Mouse (Mus musculus) c-Kit-positive CD71-positive TER-119-negative erythroid progenitor cells, embryonic 14.5 days (primary cell): ENCODE data around the gene Acap1.
"Not testable (repeated sequence)": the region's sequence is repeated elsewhere in the genome, so short reads cannot be mapped to it uniquely, and the experiment has no call there.

Experiments used
- DNase-seq: peaks from one replicate; pipeline ENCODE4 v3.0.0-alpha.2; 2013; ENCODE audit warnings: low read depth

Gene Acap1

DNA sequence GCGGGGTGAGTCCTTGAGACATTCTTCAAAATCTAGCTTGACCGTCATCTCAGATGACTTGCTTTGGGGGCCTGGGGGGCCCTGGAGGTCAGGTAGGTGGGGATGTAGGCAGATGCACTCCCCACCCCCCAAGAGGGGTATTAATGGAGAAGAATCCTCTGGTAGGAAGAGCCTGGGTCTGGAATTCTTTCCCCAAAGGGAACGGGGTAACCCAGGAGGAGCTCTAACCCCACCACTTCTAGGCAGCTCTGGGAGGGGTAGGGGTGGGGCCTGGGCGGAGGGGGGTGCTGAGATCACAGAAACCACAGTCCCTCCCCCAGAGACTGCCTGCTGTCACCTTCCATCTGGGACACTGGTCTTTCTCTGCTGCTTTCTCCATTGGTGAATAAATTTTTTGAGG is at the start of gene Acap1:
Gene Acap1 (minus strand): TSS at position 249 of the 400 bp plus-strand sequence.
- DNase-seq = no peak

DNA sequence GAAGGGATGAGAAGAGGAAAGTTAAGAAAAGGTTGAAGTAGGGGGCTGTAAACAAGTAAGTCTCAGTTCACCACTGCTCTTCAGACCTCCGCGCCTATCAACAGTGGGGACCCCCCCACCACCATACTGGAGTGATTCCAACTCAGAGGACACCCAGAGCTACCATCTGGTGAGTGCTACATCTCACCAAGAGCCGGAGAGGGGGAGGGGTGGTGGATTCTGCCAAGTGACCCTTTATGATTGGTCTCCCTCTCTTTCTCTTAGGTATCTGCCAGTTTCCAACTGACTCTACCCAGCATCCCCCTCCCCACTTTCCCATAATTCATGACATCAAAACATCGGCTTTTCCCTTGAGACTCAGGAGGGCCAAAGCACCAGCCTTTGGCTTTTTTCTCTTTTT is 45.6 kb upstream of the Acap1 start:
- no peak for DNase-seq

DNA sequence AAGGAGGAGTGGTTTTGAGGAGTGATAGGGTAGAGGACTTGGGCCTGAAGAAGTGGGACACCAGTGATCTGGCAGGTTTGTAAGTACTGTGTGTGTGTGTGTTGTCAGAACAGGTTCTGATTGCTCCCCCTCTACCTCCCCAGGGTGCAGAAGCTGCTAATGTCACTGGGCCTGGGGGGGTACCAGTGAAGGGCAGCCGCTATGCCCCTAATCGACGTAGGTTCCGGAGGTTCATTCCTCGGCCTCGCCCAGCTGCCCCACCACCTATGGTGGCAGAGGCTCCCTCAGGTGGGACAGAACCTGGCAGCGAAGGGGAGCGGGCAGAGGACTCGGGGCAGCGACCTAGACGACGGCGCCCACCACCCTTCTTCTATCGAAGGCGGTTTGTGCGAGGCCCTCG is 44.4 kb upstream of the Acap1 start:
- no peak for DNase-seq

DNA sequence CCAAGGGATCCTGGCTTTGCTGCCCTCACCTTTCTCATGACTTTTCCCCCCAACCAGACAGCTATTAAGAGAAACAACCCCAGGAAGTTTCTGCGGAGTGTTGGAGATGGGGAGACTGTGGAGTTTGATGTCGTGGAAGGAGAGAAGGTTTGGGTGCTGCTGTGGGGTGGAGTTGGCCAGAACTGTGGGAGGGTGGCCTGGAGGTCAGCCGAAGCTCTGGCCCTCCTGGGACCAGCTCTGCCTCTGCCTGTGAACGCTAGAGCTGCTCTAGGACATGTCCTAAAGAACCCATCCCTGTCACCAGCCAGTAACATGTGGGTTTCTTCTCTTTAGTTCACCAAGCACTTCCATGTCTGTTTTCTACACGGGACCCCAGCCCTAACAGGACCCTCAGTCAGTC is 43.8 kb upstream of the Acap1 start:
- DNase-seq = no peak

DNA sequence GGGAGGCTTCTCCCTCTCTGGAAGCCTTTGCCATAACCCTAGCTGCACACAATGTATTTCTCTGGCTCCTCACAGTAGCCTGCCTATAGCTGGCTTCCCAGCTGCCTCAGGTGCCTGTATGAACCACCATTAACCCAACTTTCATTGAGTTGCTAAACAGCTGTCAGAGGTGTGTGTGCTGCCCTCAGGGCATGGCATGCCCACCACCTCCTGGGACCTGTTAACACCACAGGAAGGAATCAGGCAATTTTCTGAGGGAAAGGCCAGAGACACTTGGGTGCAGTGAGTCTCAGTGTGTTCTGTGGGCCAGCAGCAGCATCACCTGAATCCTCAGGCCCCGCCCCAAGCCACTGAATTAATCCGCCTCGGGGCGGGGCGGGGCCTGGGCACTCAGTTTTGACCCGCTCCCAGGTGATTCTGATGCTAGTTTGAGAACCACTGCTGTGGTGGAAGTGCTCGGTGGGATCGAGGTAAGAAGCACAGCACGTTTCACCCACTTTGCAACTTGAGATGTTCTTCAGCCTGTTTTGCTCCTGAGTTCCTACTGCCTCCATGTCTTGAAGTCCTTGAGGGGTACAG is 43.2 kb upstream of the Acap1 start:
- no peak for DNase-seq

DNA sequence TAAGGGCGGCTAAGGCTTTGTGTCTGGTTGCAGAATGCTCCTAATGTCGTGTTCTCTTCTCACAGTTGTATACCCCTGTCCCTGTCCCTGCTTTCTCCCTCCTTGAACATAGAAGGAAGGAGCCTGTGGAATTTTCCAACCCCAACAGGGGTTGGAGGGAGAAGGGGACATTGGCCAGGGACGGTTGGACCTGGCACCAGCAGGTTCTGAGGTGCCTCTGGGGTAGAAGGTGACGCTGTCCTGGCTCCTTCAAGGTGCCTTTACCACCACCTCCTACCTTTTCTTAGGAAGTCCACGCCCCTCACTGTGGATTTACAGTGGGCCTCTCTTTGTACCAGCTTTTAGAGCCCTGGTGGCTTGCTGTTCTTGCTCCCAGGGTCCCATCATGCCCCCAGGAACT is 42.5 kb upstream of the Acap1 start:
- DNase-seq = no peak

DNA sequence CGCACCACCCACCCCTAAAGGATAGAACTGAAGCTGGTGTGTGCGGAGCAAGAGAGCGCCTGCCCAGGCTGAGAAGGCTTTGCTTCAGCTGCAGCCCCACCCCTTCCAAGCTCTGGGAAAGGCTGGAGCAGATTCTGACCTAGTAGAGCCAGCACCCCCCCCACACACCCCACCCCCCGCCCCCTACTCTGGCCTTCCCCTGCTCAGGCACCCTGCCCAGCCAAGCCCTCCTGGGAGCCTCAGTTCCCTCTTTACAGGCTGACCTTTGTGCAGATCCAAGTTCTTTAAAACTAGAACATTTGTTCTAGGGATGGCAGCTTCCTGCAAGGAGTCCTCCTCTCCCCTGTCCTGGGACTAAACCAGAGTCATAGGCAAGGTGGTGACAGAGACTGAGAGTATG is 42.0 kb upstream of the Acap1 start:
- no peak for DNase-seq

DNA sequence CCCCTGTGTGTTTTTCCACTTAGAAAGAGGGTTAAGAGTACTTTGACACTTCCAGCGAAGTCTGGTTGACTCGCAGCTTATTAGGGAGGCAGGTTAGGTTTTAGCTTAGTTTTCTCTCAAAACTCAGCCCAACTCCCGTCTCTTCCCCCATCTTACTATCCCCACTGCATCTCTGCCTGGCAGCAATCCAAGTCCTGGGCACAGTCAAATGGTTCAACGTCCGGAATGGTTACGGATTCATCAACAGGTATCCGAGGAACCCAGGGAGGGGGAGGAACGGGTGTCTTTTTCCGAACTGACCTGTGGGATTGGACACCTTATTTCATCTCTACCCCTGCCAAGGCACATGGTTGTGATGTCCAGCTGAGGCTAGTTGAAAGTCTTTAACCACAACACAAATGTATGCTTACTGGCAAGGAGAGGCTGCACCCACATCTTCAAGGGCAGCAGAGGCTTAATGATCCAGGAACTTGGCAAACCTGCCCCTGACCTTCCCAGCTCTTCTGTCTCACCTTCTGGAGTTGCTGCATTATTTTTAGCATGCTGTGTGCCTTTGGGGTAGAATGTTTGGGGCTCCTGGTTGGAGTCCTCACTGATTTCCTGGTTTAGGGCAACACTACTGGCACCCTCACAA is 41.5 kb upstream of the Acap1 start:
- DNase-seq = no peak

DNA sequence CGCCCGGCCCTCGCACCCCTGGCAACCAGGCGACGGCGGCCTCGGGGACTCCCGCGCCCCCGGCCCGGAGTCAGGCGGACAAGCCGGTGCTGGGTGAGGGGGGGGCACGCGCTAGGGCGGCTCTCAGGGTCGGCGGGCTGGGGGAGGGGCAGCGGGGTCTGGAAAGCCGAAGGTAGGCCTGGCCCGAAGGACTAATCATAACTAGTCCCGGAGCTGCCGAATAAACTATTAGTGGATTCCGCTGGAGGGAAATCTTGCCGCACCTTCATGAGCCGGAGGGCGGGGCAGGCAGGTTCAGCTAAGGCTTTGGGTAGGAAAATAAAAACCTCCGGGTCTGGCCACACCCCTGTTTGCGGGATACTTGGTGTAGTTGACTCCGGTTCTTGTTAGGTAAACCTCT is 40.8 kb upstream of the Acap1 start:
- no peak for DNase-seq

DNA sequence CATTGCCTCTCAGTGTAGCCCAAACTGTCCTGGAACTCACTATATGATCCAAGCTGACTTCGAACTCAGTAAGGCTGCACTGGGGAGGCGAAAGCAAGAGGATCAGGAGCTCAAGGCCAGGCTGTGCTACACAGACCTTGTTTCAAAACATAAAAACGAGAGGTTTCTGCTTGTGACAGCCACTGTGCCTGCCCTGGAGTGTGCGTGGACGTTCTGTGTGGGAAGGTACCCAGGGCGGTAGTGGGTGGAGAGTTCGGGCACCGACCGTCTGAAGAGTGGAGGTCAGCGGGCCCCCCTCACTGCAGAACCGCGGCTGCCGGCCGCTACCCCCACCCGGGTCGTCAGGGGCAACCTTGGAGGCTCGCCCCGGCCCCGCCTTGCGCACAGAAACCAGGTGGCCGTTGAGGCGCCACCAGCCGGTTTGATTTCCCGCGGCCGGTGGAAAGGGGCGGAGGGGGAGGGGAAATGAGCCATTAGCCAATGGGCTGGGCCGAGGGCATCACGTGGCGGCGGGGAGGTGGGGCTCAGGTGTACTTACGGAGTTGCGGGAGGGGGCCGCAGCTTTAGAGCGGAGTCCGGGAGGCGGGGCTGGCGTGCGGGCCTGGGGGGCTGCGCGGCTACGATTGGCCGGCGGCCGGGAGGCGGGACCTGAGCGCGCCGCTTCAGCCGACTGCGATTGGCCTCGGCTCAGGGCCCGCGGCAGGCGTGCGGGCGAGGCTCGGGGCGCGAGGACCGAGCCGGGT is 40.0 kb upstream of the Acap1 start, which contains the start of gene Ybx2:
Gene Ybx2 (plus strand): TSS at position 660 of the 743 bp plus-strand sequence.
- no peak for DNase-seq

DNA sequence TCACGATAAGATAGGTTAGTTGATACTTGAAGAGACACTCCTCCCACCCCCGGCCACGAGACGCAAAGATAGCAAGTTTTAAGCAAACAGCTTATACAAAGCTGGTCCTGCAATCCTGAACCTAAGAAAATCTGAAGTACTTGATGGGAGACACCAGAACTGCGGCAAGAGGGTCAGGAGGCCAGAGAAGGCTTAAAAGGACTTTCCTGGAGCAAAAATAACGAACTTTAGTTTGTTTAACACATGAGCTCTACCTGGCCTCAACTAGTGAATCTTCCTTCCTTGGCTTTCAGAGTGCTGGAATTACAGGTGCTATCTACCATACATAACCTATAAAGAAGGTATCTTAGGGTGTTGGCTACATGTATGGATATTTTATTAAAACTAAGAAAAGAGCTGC is 39.3 kb upstream of the Acap1 start:
- no peak for DNase-seq

DNA sequence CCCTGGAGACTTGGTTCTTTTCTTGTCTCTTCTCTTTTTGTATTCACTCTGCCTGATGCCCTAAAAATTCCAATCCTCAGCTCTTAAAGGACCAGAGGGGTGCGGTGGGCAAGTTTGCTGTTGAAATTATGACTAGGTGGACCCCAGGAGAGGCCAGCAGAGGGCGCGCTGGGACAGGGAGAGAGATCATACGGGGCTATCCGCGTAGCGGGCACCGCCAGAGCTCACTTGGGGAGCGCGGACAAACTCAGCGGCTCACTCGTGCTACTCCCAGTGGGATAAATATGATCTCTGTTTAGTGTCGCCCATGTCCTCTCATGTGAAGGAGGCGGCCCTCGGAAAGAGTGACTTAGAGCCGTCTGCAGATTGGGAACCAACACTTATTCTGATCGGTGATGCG is 38.8 kb upstream of the Acap1 start:
- DNase-seq = peak; percentile 92

DNA sequence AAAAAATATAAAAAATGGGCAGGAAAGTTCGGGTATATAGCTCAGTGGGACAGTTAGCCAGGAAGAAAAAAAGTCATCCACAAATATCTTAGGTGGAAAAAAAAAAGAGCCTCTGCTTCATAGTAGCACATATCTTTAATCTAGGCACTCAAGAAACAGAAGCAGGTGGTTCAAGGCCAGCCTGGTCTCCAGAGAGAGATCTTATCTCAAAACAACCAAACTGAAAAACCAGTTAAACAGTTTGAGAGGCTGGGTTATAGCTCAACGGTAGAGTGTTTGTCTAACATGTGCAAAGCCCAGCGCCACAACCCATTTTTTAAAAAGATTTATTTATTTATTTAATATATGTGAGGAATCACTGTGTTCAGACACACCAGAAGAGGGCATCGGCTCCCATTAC is 37.7 kb upstream of the Acap1 start:
- DNase-seq = no peak

DNA sequence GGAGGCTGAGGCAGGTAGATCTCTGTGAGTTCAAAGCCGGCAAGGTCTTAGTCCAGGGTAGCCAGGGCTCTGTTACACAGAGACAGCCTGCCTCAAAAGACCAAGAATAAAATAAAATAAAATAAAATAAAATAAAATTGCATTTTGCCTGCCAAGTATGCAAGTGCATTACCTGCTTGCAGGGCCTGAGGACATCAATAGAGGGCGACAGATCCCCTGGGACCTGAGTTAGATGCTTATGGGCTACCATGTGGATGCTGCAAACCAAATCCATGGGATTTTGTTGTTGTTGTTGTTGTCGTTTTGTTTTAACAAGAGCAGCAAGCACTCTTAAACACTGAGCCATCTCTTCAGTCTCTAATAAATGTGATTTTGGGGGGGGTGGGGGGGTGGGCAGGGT is 36.9 kb upstream of the Acap1 start:
- no peak for DNase-seq

DNA sequence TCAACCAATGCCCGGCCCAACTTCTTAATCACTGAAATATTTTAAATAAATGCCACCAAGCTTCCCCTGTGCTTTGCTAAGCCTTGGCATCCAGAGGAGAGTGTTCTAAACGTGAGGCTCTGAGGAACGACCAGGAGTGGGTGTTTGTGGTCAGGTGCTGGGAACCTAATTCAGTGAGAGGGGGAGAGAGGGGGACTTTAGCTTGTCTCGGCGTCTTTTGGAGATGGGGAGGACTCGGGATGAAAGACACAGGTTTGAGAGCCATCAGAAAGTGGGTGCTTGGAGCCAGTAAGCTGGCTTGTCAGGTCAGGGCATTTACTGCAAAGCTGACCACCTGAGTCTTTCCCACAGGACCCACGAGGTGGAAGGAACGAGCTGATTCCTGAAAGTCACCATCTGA is 36.4 kb upstream of the Acap1 start:
- DNase-seq = no peak

DNA sequence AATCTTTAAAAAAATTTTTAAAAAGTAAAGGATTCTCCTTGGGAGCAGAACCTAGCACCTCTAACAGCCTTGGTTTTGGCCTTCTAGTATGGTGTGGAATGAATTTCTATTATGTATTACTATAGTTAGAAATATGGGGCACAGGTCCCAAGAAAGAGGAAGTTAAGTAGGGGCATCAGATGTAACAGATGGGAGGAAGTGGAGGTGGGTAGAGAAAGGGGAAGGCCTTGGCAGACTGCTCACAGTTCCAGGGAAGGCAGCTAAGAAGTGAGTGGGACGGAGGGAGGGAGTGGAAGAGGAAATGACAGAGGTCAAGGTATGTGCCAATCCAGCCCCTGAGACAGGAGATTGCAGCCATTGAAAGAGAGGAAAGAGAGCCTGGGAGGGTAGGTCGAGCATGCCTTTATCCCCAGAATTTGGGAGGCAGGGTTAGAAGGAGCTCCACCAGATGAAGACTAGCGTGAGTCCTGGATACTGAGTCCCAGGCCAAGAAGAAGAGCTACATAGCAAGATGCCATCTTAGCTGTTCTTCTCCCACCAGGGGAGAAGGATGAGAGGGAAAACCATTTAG is 35.7 kb upstream of the Acap1 start:
- no peak for DNase-seq

DNA sequence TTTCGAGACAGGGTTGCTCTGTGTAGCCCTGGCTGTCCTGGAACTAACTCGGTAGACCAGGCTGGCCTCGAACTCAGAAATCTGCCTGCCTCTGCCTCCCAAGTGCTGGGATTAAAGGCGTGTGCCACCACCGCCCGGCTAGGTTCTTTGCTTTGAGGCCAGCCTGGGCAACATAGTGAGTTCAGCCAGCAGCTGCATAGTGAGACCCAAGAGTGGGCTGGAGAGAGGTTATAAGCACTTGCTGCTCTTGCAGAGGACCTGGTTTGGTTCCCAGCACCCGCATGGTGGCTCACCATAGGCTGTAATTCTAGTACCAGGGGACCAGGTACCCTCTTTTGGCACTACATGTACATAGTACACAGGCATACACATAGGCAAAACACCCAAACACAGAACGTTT is 34.8 kb upstream of the Acap1 start:
- DNase-seq = not testable (repeated sequence)

DNA sequence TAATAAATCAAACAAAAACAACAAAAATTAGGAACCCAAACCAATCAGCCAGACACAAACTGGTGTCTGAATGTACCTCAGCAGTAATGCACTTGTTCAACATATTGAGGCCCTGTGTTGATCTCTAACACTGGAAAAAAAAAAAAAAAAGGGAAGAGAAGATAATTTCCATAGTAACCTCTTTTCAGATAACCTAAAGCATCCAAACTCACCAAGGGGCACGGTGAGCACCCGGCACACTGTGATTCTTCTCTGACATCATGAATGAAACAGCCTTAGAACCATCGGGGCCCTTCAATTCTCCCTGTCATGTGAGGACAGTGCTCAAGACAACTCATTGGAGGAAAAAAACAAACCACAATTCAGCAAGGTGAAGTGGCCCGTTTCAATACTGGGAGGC is 34.4 kb upstream of the Acap1 start:
- no peak for DNase-seq

DNA sequence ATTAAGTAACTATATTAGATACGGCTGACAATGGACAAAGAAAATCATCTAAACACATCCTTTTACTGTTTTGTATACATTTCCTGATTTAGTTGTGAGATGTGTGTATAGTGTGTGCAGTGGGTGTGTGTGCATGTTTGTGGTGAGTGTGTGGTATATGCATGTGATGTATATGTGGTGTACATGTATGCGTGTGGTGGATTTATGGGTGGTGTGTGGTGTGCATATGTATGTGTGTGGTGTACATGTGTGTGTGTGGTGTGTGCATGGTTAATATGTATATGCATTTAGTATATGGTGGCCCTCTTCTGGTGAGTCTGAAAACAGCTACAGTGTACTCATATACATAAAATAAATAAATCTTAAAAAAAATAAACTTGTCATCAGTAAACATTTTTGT is 32.2 kb upstream of the Acap1 start:
- DNase-seq = no peak

DNA sequence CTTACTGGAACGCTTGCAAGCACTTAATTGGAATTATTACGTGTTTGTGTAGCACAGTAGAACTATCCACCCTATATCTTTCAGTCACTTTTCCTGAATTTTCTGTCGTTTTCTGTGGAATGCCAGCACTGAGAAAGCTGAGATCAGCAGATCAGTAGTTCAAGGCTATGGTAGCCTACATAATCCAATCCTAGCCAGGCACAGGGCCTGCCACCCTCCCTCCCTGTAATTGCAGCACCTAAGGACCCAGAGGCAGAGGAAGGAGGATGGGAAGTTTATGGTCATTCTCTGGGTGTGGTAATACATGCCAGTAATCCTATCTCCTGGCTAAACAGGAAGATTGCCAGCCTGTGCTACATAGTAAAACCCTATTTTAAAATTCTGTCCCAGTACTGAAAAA is 27.5 kb upstream of the Acap1 start:
- DNase-seq = no peak

DNA sequence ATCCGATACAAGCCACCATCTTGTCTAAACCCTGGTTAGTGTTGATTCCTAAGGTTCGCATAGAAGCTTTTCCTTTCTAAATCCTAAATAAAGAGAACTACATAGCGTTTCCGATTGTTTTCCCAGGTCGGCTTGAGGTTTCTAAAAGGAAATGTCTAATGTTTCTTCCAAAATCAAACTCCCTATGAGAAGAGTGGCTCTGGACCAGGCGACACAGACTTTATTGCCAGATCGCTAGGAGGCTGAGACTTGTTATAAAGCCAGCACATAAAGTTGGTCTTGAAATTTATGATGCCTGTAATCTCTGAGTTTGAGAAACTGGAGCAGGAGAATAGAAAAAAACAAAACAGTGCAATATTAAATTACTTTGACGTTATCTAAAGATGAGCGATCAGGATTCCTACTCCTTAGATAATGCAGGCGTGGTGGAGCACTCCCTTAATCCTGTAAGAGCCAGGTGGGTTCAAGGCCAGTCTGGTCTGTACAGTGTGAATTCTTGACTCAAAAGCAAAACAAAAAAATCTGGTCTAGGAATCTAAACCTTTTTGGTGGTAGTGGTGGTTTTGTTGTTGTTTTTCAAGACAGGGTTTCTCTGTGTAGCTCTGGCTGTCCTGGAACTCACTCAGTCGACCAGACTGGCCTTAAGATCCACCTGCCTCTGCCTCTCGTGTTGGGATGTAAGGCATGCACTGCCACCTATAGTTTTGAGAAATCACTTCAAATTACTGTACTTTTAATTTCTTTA is 26.8 kb upstream of the Acap1 start:
- DNase-seq = no peak
